Mouse (Mus musculus): ENCODE measurements at regions not wholly inside any gene's neighbourhood (a gene's known extent, or its start where the extent isn't known, plus 50 kb on each side); places are given as distances from the start of the nearest gene placed in this dataset.

GRCm38 (mm10) chr5:26535556-26535955 lies 278.1 kb downstream of the Gm7361 start:
- no peaks in the 10 kb centered on the region for H3K27me3 ChIP-seq (replicated peaks; ENCODE audit: control insufficient read depth, insufficient read depth, low read length)
- no peaks in the 10 kb centered on the region for H3K9me3 ChIP-seq (ENCODE audit: control insufficient read depth, low read length)
- no peak overlapping the region for H3K4me2 ChIP-seq (ENCODE audit: low read depth, low read length)
- no peak overlapping the region for H3K4me3 ChIP-seq (ENCODE audit: low read depth, low read length)
- DNase-seq (ENCODE audit: low spot score) (peak; percentile 58), ATAC-seq (ENCODE audit: low read depth) (no peak)
- H3K4me1 ChIP-seq (ENCODE audit: control insufficient read depth, insufficient read depth, low read length): no peaks in the 10 kb centered on the region
- no peak overlapping the region for H3K27ac ChIP-seq (replicated peaks; ENCODE audit: low read depth, low read length)
- WGBS: 24% methylated on average over 6 of the region's 6 CpGs
- H3K36me3 ChIP-seq (ENCODE audit: control insufficient read depth, insufficient read depth, low read length): no peaks in the 10 kb centered on the region
- H3K9ac ChIP-seq (ENCODE audit: low read depth, low read length): no peak overlapping the region

- 70% methylated on average over 1 of the region's 1 CpGs for WGBS
- ATAC-seq (ENCODE audit: low read depth): no peak
- Histone ChIP-seq H3K4me3 (ENCODE audit: low read depth, low read length) (no peak overlapping the region), H3K9ac (ENCODE audit: low read depth, low read length) (no peak overlapping the region), H3K27ac (replicated peaks; ENCODE audit: low read depth, low read length) (no peak overlapping the region), H3K36me3 (ENCODE audit: control insufficient read depth, insufficient read depth, low read length) (no peaks in the 10 kb centered on the region), H3K9me3 (ENCODE audit: control insufficient read depth, low read length) (no peaks in the 10 kb centered on the region), H3K4me1 (ENCODE audit: control insufficient read depth, insufficient read depth, low read length) (no peaks in the 10 kb centered on the region), H3K4me2 (ENCODE audit: low read depth, low read length) (no peak overlapping the region), H3K27me3 (replicated peaks; ENCODE audit: control insufficient read depth, insufficient read depth, low read length) (no peaks in the 10 kb centered on the region)
- no peak for DNase-seq (ENCODE audit: low spot score)
These were observed 253.7 kb upstream of the Dpp6 start for GRCm38 (mm10) chr5:26563291-26563690.

- no peak for ATAC-seq (ENCODE audit: low read depth)
- Histone ChIP-seq H3K4me1 (ENCODE audit: control insufficient read depth, insufficient read depth, low read length) (no peaks in the 10 kb centered on the region), H3K36me3 (ENCODE audit: control insufficient read depth, insufficient read depth, low read length) (no peaks in the 10 kb centered on the region), H3K9me3 (ENCODE audit: control insufficient read depth, low read length) (no peaks in the 10 kb centered on the region), H3K4me3 (ENCODE audit: low read depth, low read length) (no peak overlapping the region), H3K27me3 (replicated peaks; ENCODE audit: control insufficient read depth, insufficient read depth, low read length) (no peaks in the 10 kb centered on the region), H3K4me2 (ENCODE audit: low read depth, low read length) (no peak overlapping the region), H3K27ac (replicated peaks; ENCODE audit: low read depth, low read length) (no peak overlapping the region), H3K9ac (ENCODE audit: low read depth, low read length) (no peak overlapping the region)
- WGBS: 90% methylated on average over 1 of the region's 1 CpGs
- no peak for DNase-seq (ENCODE audit: low spot score)
These were observed 252.9 kb upstream of the Dpp6 start for GRCm38 (mm10) chr5:26564056-26564455.

- Histone ChIP-seq H3K4me2 (ENCODE audit: low read depth, low read length) (no peak overlapping the region), H3K9me3 (ENCODE audit: control insufficient read depth, low read length) (no peaks in the 10 kb centered on the region), H3K27ac (replicated peaks; ENCODE audit: low read depth, low read length) (no peak overlapping the region), H3K4me1 (ENCODE audit: control insufficient read depth, insufficient read depth, low read length) (no peaks in the 10 kb centered on the region), H3K27me3 (replicated peaks; ENCODE audit: control insufficient read depth, insufficient read depth, low read length) (no peaks in the 10 kb centered on the region), H3K4me3 (ENCODE audit: low read depth, low read length) (no peak overlapping the region), H3K9ac (ENCODE audit: low read depth, low read length) (no peak overlapping the region), H3K36me3 (ENCODE audit: control insufficient read depth, insufficient read depth, low read length) (no peaks in the 10 kb centered on the region)
- ATAC-seq (ENCODE audit: low read depth): no peak
- 77% methylated on average over 3 of the region's 3 CpGs for WGBS
- no peak for DNase-seq (ENCODE audit: low spot score)
These were observed 244.3 kb upstream of the Dpp6 start for GRCm38 (mm10) chr5:26572691-26573191.

GRCm38 (mm10) chr5:26573446-26573845 lies 243.6 kb upstream of the Dpp6 start:
- H3K27ac ChIP-seq (replicated peaks; ENCODE audit: low read depth, low read length): no peak overlapping the region
- H3K27me3 ChIP-seq (replicated peaks; ENCODE audit: control insufficient read depth, insufficient read depth, low read length): no peaks in the 10 kb centered on the region
- no peak overlapping the region for H3K9ac ChIP-seq (ENCODE audit: low read depth, low read length)
- DNase-seq (ENCODE audit: low spot score): no peak
- H3K4me3 ChIP-seq (ENCODE audit: low read depth, low read length): no peak overlapping the region
- no peak for ATAC-seq (ENCODE audit: low read depth)
- H3K36me3 ChIP-seq (ENCODE audit: control insufficient read depth, insufficient read depth, low read length): no peaks in the 10 kb centered on the region
- H3K4me1 ChIP-seq (ENCODE audit: control insufficient read depth, insufficient read depth, low read length): no peaks in the 10 kb centered on the region
- H3K9me3 ChIP-seq (ENCODE audit: control insufficient read depth, low read length): no peaks in the 10 kb centered on the region
- no peak overlapping the region for H3K4me2 ChIP-seq (ENCODE audit: low read depth, low read length)
- 61% methylated on average over 3 of the region's 3 CpGs for WGBS

GRCm38 (mm10) chr5:26586108-26586507 lies 230.9 kb upstream of the Dpp6 start:
- Histone ChIP-seq H3K27me3 (replicated peaks; ENCODE audit: control insufficient read depth, insufficient read depth, low read length) (no peaks in the 10 kb centered on the region), H3K9me3 (ENCODE audit: control insufficient read depth, low read length) (no peaks in the 10 kb centered on the region), H3K36me3 (ENCODE audit: control insufficient read depth, insufficient read depth, low read length) (no peaks in the 10 kb centered on the region), H3K4me1 (ENCODE audit: control insufficient read depth, insufficient read depth, low read length) (no peaks in the 10 kb centered on the region), H3K27ac (replicated peaks; ENCODE audit: low read depth, low read length) (no peak overlapping the region), H3K4me2 (ENCODE audit: low read depth, low read length) (no peak overlapping the region), H3K9ac (ENCODE audit: low read depth, low read length) (no peak overlapping the region), H3K4me3 (ENCODE audit: low read depth, low read length) (no peak overlapping the region)
- no peak for DNase-seq (ENCODE audit: low spot score)
- 71% methylated on average over 5 of the region's 5 CpGs for WGBS
- no peak for ATAC-seq (ENCODE audit: low read depth)

GRCm38 (mm10) chr5:26590886-26591285 lies 226.1 kb upstream of the Dpp6 start:
- Histone ChIP-seq H3K9ac (ENCODE audit: low read depth, low read length) (no peak overlapping the region), H3K4me3 (ENCODE audit: low read depth, low read length) (no peak overlapping the region), H3K27me3 (replicated peaks; ENCODE audit: control insufficient read depth, insufficient read depth, low read length) (no peaks in the 10 kb centered on the region), H3K9me3 (ENCODE audit: control insufficient read depth, low read length) (no peaks in the 10 kb centered on the region), H3K27ac (replicated peaks; ENCODE audit: low read depth, low read length) (no peak overlapping the region), H3K4me2 (ENCODE audit: low read depth, low read length) (no peak overlapping the region), H3K36me3 (ENCODE audit: control insufficient read depth, insufficient read depth, low read length) (no peaks in the 10 kb centered on the region), H3K4me1 (ENCODE audit: control insufficient read depth, insufficient read depth, low read length) (no peaks in the 10 kb centered on the region)
- DNase-seq (ENCODE audit: low spot score) (no peak), ATAC-seq (ENCODE audit: low read depth) (no peak)
- WGBS: 83% methylated on average over 6 of the region's 6 CpGs

- no peak for ATAC-seq (ENCODE audit: low read depth)
- DNase-seq (ENCODE audit: low spot score): no peak
- 65% methylated on average over 3 of the region's 3 CpGs for WGBS
- Histone ChIP-seq H3K4me1 (ENCODE audit: control insufficient read depth, insufficient read depth, low read length) (no peaks in the 10 kb centered on the region), H3K4me3 (ENCODE audit: low read depth, low read length) (no peak overlapping the region), H3K27ac (replicated peaks; ENCODE audit: low read depth, low read length) (no peak overlapping the region), H3K27me3 (replicated peaks; ENCODE audit: control insufficient read depth, insufficient read depth, low read length) (no peaks in the 10 kb centered on the region), H3K4me2 (ENCODE audit: low read depth, low read length) (no peak overlapping the region), H3K9ac (ENCODE audit: low read depth, low read length) (no peak overlapping the region), H3K36me3 (ENCODE audit: control insufficient read depth, insufficient read depth, low read length) (no peaks in the 10 kb centered on the region), H3K9me3 (ENCODE audit: control insufficient read depth, low read length) (no peaks in the 10 kb centered on the region)
These were observed 224.7 kb upstream of the Dpp6 start for GRCm38 (mm10) chr5:26592341-26592740.

GRCm38 (mm10) chr5:26597991-26598390 lies 219.0 kb upstream of the Dpp6 start:
- no peaks in the 10 kb centered on the region for H3K27me3 ChIP-seq (replicated peaks; ENCODE audit: control insufficient read depth, insufficient read depth, low read length)
- no peaks in the 10 kb centered on the region for H3K9me3 ChIP-seq (ENCODE audit: control insufficient read depth, low read length)
- DNase-seq (ENCODE audit: low spot score) (no peak), ATAC-seq (ENCODE audit: low read depth) (no peak)
- 90% methylated on average over 2 of the region's 2 CpGs for WGBS
- H3K4me3 ChIP-seq (ENCODE audit: low read depth, low read length): no peak overlapping the region
- no peaks in the 10 kb centered on the region for H3K36me3 ChIP-seq (ENCODE audit: control insufficient read depth, insufficient read depth, low read length)
- H3K9ac ChIP-seq (ENCODE audit: low read depth, low read length): no peak overlapping the region
- no peaks in the 10 kb centered on the region for H3K4me1 ChIP-seq (ENCODE audit: control insufficient read depth, insufficient read depth, low read length)
- no peak overlapping the region for H3K27ac ChIP-seq (replicated peaks; ENCODE audit: low read depth, low read length)
- no peak overlapping the region for H3K4me2 ChIP-seq (ENCODE audit: low read depth, low read length)

Measured in embryonic facial prominence, embryonic 14.5 days (tissue).